Mouse (Mus musculus): Measurements from ENCODE around the gene Afmid. TPM values are rescaled to one million over a fixed set of nuclear protein-coding genes. Genes with fewer than 3 reads are reported as not detected.

The Afmid gene
- polyA plus RNA-seq, 1 experiment, result 11.1 TPM

DNA sequence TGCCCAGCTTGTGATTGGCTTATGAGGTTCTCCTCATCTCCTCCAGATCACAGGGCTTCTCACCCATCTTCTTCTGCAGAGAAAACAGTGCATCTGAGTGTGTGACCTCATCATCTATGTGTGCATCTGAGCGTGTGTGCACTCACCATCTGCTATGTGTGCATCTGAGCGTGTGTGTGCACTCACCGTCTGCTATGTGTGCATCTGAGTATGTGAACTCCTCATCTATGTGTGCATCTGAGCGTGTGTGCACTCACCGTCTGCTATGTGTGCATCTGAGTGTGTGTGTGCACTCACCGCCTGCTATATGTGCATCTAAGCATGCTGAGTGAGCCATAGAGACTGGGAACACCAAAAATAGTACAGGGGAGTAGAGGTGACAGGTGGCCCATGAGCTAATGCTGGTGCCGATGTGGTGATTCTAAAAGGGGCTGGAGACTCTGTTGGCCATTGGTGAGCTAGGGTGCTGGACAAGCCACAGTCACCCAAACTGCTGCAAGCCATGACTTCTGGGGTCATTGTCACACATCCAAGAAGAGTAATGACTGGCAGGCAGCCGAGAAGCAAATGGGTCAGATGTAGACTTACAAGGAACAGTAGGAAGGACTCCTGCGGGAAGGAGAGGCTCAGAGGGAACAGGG, 54.7 kb downstream of the Afmid start:
- no peak overlapping the region for H3K4me3 ChIP-seq (ENCODE audit: low read depth, low read length)
- H3K4me1 ChIP-seq (ENCODE audit: control insufficient read depth, insufficient read depth, insufficient read length, low read length), result peaks cover 38% of the 10 kb centered on the region
- H3K27ac ChIP-seq (ENCODE audit: insufficient read depth, low read depth, low read length), result no peak overlapping the region
- TF ChIP-seq CTCF (IDR thresholded peaks at IDR 0.05; ENCODE audit: extremely low read depth, insufficient read length, insufficient replicate concordance, low read depth, low read length) (no peak), POLR2A (IDR thresholded peaks at IDR 0.05; ENCODE audit: low read depth, low read length) (no peak)
- 92% methylated on average over 9 of the region's 9 CpGs for WGBS
- no peaks in the 10 kb centered on the region for H3K27me3 ChIP-seq (ENCODE audit: control insufficient read depth, insufficient read depth, low read length)
- no peaks in the 10 kb centered on the region for H3K36me3 ChIP-seq (ENCODE audit: control insufficient read depth, insufficient read depth, low read length)

DNA sequence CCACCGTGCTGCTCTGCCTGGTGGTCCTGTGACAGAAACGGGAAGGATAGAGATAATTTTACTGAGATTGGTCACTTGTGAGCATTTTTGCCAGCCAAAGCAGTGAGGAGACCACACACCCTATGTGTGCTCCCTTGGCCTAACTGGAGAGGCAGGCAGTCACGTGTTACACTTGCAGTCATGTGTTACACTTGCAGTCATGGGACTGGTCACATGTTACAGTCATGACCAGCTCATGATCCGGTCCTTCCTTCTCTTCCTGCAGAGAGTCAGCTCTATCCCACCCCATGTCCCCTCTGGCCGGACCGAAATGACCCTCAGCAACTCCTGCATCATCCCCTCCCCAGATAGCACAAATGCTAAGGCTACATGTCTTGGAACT, 55.2 kb downstream of the Afmid start:
- TF ChIP-seq POLR2A (IDR thresholded peaks at IDR 0.05; ENCODE audit: low read depth, low read length), result no peak
- Histone ChIP-seq H3K4me1 (ENCODE audit: control insufficient read depth, insufficient read depth, insufficient read length, low read length) (peaks cover 38% of the 10 kb centered on the region), H3K27ac (ENCODE audit: insufficient read depth, low read depth, low read length) (peak overlapping the region; percentile 42), H3K36me3 (ENCODE audit: control insufficient read depth, insufficient read depth, low read length) (no peaks in the 10 kb centered on the region), H3K4me3 (ENCODE audit: low read depth, low read length) (no peak overlapping the region), H3K27me3 (ENCODE audit: control insufficient read depth, insufficient read depth, low read length) (no peaks in the 10 kb centered on the region)
- 88% methylated on average over 6 of the region's 6 CpGs for WGBS

DNA sequence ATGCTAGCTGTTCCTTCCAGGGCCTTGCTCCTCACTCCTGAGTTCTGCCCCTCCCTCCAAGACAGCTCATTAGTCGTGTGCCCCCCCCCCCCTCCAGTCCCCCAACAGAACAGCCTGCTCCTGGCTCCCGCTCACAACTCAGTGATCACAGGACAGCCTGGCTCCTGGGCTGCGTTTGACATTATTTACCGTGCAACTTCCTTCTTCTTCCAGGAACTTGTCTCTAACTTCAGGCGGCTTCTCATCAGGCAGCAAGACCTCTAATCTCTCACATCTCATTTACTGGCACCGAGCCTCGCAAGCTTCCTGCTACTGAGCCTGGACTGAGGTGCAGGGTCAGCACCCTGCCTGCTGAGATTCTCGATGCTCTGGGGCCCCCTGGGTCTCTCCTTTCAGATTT, 56.1 kb downstream of the Afmid start:
- H3K27ac ChIP-seq (ENCODE audit: insufficient read depth, low read depth, low read length), result peak overlapping the region; percentile 42
- H3K4me3 ChIP-seq (ENCODE audit: low read depth, low read length), result no peak overlapping the region
- no peaks in the 10 kb centered on the region for H3K27me3 ChIP-seq (ENCODE audit: control insufficient read depth, insufficient read depth, low read length)
- no peak for TF ChIP-seq POLR2A (IDR thresholded peaks at IDR 0.05; ENCODE audit: low read depth, low read length)
- TF ChIP-seq CTCF (IDR thresholded peaks at IDR 0.05; ENCODE audit: extremely low read depth, insufficient read length, insufficient replicate concordance, low read depth, low read length), result no peak
- H3K4me1 ChIP-seq (ENCODE audit: control insufficient read depth, insufficient read depth, insufficient read length, low read length), result peaks cover 38% of the 10 kb centered on the region
- H3K36me3 ChIP-seq (ENCODE audit: control insufficient read depth, insufficient read depth, low read length), result no peaks in the 10 kb centered on the region
- 1% methylated on average over 8 of the region's 8 CpGs for WGBS

DNA sequence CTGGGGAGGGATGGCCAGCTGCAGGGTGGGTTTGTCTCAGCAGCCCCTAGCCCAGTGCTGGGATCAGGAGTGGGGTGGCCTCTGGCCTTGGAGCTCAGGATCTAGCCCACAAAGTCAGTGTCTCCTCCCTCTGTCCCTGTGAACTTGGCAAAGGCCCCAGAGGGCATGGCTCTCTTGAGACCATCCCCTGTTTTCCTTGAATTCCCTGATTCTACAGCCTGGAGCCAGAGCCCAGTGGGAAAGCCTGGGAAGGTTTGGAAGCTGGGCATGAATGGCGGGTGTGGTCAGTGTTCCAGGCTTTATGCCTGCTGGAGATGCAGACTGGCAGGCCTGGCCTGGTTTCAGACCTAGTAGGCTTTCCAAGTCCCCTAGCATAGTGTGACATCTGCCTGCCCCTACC, 56.5 kb downstream of the Afmid start:
- peaks cover 36% of the 10 kb centered on the region for H3K4me1 ChIP-seq (ENCODE audit: control insufficient read depth, insufficient read depth, insufficient read length, low read length)
- WGBS, result 62% methylated on average over 1 of the region's 1 CpGs
- peak overlapping the region; percentile 17; the same call in 1 of the 2 replicates for H3K27ac ChIP-seq (ENCODE audit: insufficient read depth, low read depth, low read length)
- no peaks in the 10 kb centered on the region for H3K27me3 ChIP-seq (ENCODE audit: control insufficient read depth, insufficient read depth, low read length)
- no peaks in the 10 kb centered on the region for H3K36me3 ChIP-seq (ENCODE audit: control insufficient read depth, insufficient read depth, low read length)
- TF ChIP-seq CTCF (IDR thresholded peaks at IDR 0.05; ENCODE audit: extremely low read depth, insufficient read length, insufficient replicate concordance, low read depth, low read length), result no peak
- TF ChIP-seq POLR2A (IDR thresholded peaks at IDR 0.05; ENCODE audit: low read depth, low read length), result no peak
- H3K4me3 ChIP-seq (ENCODE audit: low read depth, low read length), result no peak overlapping the region

DNA sequence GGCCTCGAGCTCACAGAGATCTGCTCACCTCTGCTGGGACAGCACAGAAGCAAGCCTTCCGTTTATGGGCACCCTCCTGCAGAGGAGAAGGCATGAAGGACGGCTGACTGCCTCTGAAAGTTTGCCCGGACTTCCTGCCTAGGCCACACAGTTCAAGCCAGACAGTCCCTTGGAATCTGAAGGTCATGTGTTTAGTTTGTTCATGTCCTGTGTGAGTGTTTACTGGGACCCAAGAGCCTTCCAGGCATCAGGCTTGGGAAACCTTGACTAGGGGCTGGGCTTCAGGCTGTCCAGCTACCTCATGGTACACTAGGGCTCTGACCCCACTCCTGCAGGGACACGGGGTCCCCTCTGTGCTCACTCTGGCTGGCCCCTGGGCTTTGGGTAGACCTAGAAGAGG, 60.3 kb downstream of the Afmid start:
- TF ChIP-seq POLR2A (IDR thresholded peaks at IDR 0.05; ENCODE audit: low read depth, low read length) (no peak), CTCF (IDR thresholded peaks at IDR 0.05; ENCODE audit: extremely low read depth, insufficient read length, insufficient replicate concordance, low read depth, low read length) (no peak)
- no peaks in the 10 kb centered on the region for H3K36me3 ChIP-seq (ENCODE audit: control insufficient read depth, insufficient read depth, low read length)
- peaks cover 40% of the 10 kb centered on the region for H3K4me1 ChIP-seq (ENCODE audit: control insufficient read depth, insufficient read depth, insufficient read length, low read length)
- no peak overlapping the region for H3K27ac ChIP-seq (ENCODE audit: insufficient read depth, low read depth, low read length)
- H3K4me3 ChIP-seq (ENCODE audit: low read depth, low read length), result no peak overlapping the region
- 65% methylated on average over 5 of the region's 5 CpGs for WGBS
- H3K27me3 ChIP-seq (ENCODE audit: control insufficient read depth, insufficient read depth, low read length), result peaks cover 3% of the 10 kb centered on the region; the same call in 1 of the 2 replicates

DNA sequence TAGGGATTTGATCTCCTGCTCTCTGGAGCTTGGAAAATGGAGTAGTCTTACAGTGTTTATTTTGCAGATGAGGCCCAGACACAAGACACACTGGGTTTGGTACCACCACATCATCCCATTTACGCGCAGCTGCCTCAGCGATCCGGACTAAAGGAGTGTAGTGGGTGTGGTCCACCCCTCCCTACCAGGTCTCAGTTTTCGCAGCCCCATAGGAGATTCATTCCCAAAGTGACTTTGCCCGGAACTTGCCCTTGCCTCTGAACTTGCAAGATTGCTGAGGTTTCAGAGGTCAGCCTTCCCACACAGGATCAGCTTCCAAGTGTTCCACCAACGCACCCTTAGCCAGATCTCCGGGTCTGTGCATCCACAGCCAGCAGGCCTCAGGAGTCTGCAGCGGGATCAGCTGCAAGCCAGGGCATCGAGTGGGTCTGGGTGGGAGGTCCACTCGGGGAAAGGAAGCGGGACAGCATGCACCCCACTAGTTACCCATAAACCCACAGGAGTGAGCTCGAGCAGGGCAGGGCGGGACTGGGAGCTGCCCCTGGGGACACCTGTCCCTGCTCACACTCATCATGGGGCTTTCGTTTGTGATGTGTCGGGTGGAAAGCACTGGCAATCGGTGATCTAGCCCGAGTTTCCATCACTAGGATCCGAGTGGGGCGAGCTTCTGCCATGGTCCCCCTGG, 62.6 kb downstream of the Afmid start:
- 25% methylated on average over 20 of the region's 20 CpGs for WGBS

More for the DNA sequence above, 62.6 kb downstream of the Afmid start:
- peaks cover 23% of the 10 kb centered on the region for H3K4me1 ChIP-seq (ENCODE audit: control insufficient read depth, insufficient read depth, insufficient read length, low read length)
- H3K36me3 ChIP-seq (ENCODE audit: control insufficient read depth, insufficient read depth, low read length), result no peaks in the 10 kb centered on the region
- TF ChIP-seq POLR2A (IDR thresholded peaks at IDR 0.05; ENCODE audit: low read depth, low read length), result no peak
- no peak for TF ChIP-seq CTCF (IDR thresholded peaks at IDR 0.05; ENCODE audit: extremely low read depth, insufficient read length, insufficient replicate concordance, low read depth, low read length)
- peaks cover 3% of the 10 kb centered on the region; the same call in 1 of the 2 replicates for H3K27me3 ChIP-seq (ENCODE audit: control insufficient read depth, insufficient read depth, low read length)
- no peak overlapping the region; the same call in 1 of the 2 replicates for H3K4me3 ChIP-seq (ENCODE audit: low read depth, low read length)
- H3K27ac ChIP-seq (ENCODE audit: insufficient read depth, low read depth, low read length), result no peak overlapping the region
